8 mouse cellular contexts compared by ENCODE assay signal in genomic region chr19:12004216-12005008, GRCm38 (mm10). TPM values are rescaled to one million over a fixed set of nuclear protein-coding genes. Genes with fewer than 3 reads are reported as not detected.
DNase-seq lines count a peak whose midpoint lies in the region; ATAC-seq lines count a peak whose summit lies in the region.

No protein-coding gene starts in this region.

- peaks cover 20% of the 10 kb centered on the region for H3K4me1 ChIP-seq in heart, embryonic 12.5 days (replicated peaks)
- H3K4me1 ChIP-seq in embryonic facial prominence, embryonic 14.5 days (ENCODE audit: control insufficient read depth, insufficient read depth, low read length): peaks cover 11% of the 10 kb centered on the region
- peaks cover 23% of the 10 kb centered on the region for H3K4me1 ChIP-seq in kidney, embryonic 15.5 days
- H3K4me1 ChIP-seq in midbrain, embryonic 14.5 days (ENCODE audit: control insufficient read depth, insufficient read depth, low read length): peaks cover 14% of the 10 kb centered on the region

- H3K4me3 ChIP-seq in heart, embryonic 12.5 days: peak overlapping the region; percentile 69
- H3K4me3 ChIP-seq in embryonic facial prominence, embryonic 14.5 days (ENCODE audit: low read depth, low read length): peak overlapping the region; percentile 68
- H3K4me3 ChIP-seq in kidney, embryonic 15.5 days (replicated peaks): peak overlapping the region; percentile 66
- peak overlapping the region; percentile 43 for H3K4me3 ChIP-seq in midbrain, embryonic 14.5 days (replicated peaks; ENCODE audit: low read depth, low read length)

- H3K27ac ChIP-seq in heart, embryonic 12.5 days (ENCODE audit: poor library complexity, severe bottlenecking): peak overlapping the region; percentile 9
- no peak overlapping the region for H3K27ac ChIP-seq in embryonic facial prominence, embryonic 14.5 days (replicated peaks; ENCODE audit: low read depth, low read length)
- H3K27ac ChIP-seq in kidney, embryonic 15.5 days: no peak overlapping the region
- H3K27ac ChIP-seq in midbrain, embryonic 14.5 days (replicated peaks; ENCODE audit: low read depth, low read length): peak overlapping the region; percentile 46

- no peaks in the 10 kb centered on the region for H3K27me3 ChIP-seq in heart, embryonic 12.5 days (replicated peaks)
- H3K27me3 ChIP-seq in embryonic facial prominence, embryonic 14.5 days (replicated peaks; ENCODE audit: control insufficient read depth, insufficient read depth, low read length): no peaks in the 10 kb centered on the region
- H3K27me3 ChIP-seq in kidney, embryonic 15.5 days: no peaks in the 10 kb centered on the region
- no peaks in the 10 kb centered on the region for H3K27me3 ChIP-seq in midbrain, embryonic 14.5 days (ENCODE audit: control insufficient read depth, insufficient read depth, low read length)

- H3K36me3 ChIP-seq in heart, embryonic 12.5 days: no peaks in the 10 kb centered on the region
- H3K36me3 ChIP-seq in embryonic facial prominence, embryonic 14.5 days (ENCODE audit: control insufficient read depth, insufficient read depth, low read length): no peaks in the 10 kb centered on the region
- no peaks in the 10 kb centered on the region for H3K36me3 ChIP-seq in kidney, embryonic 15.5 days
- no peaks in the 10 kb centered on the region for H3K36me3 ChIP-seq in midbrain, embryonic 14.5 days (ENCODE audit: control insufficient read depth, insufficient read depth, low read length)

- 38% methylated on average over 9 of the region's 9 CpGs for WGBS in heart, embryonic 12.5 days
- WGBS in embryonic facial prominence, embryonic 14.5 days: 53% methylated on average over 9 of the region's 9 CpGs
- WGBS in kidney, embryonic 15.5 days: 55% methylated on average over 9 of the region's 9 CpGs
- 54% methylated on average over 9 of the region's 9 CpGs for WGBS in midbrain, embryonic 14.5 days

- H3K9ac ChIP-seq in heart, embryonic 12.5 days: 0 out of 2 replicates have a peak overlapping the region, but pooled peaks have one; percentile 32
- peak overlapping the region; percentile 68; the same call in 1 of the 2 replicates for H3K9ac ChIP-seq in embryonic facial prominence, embryonic 14.5 days (ENCODE audit: low read depth, low read length)
- no peak overlapping the region for H3K9ac ChIP-seq in kidney, embryonic 15.5 days
- H3K9ac ChIP-seq in midbrain, embryonic 14.5 days (replicated peaks; ENCODE audit: low read length): peak overlapping the region; percentile 43; the same call in 1 of the 2 replicates

- peak overlapping the region; percentile 59 for H3K4me2 ChIP-seq in heart, embryonic 12.5 days
- H3K4me2 ChIP-seq in embryonic facial prominence, embryonic 14.5 days (ENCODE audit: low read depth, low read length): peak overlapping the region; percentile 67
- H3K4me2 ChIP-seq in kidney, embryonic 15.5 days: peak overlapping the region; percentile 75
- H3K4me2 ChIP-seq in midbrain, embryonic 14.5 days (ENCODE audit: low read length): peak overlapping the region; percentile 62

- no peak for ATAC-seq in heart, embryonic 12.5 days (ENCODE audit: insufficient number of reproducible peaks, low FRiP score)
- ATAC-seq in embryonic facial prominence, embryonic 14.5 days (ENCODE audit: low read depth): no peak
- ATAC-seq in kidney, embryonic 15.5 days (replicated peaks; ENCODE audit: low FRiP score): no peak
- ATAC-seq in midbrain, embryonic 14.5 days (ENCODE audit: low FRiP score, low TSS enrichment): no peak

- H3K9me3 ChIP-seq in heart, embryonic 12.5 days (replicated peaks): no peaks in the 10 kb centered on the region
- no peaks in the 10 kb centered on the region for H3K9me3 ChIP-seq in embryonic facial prominence, embryonic 14.5 days (ENCODE audit: control insufficient read depth, low read length)
- no peaks in the 10 kb centered on the region for H3K9me3 ChIP-seq in kidney, embryonic 15.5 days (replicated peaks)
- no peaks in the 10 kb centered on the region for H3K9me3 ChIP-seq in midbrain, embryonic 14.5 days (ENCODE audit: control insufficient read depth, low read length)

- no peak for DNase-seq in heart, adult 9 months (ENCODE audit: low spot score in 2 of 2)
- peak; percentile 77 for DNase-seq in MEL-GATA-1-ER (ENCODE audit: extremely low read depth, low read depth)
- peak; percentile 12 for DNase-seq in embryonic facial prominence, embryonic 14.5 days (ENCODE audit: low spot score)
- DNase-seq in midbrain, embryonic 14.5 days: peak; percentile 32
- DNase-seq in urinary bladder, adult 2 months (ENCODE audit: low spot score): no peak
- no peak for DNase-seq in lung, postnatal 25 days (ENCODE audit: low spot score)

RNA-seq across cellular contexts. Expression of gene Olfr1423, which starts 36.7 kb away (rescaled TPM):
- polyA plus RNA-seq in heart, embryonic 12.5 days (2016; fragmentation: Nextera tagmentation; extraction: Ambion mirVana): not detected in 2 replicates
- polyA plus RNA-seq in embryonic facial prominence, embryonic 14.5 days (2014; fragmentation: Nextera tagmentation; extraction: Ambion mirVana): not detected in 2 replicates
- not detected in 2 replicates for polyA plus RNA-seq in kidney, embryonic 15.5 days (2015; fragmentation: Nextera tagmentation; extraction: Ambion mirVana)
- polyA plus RNA-seq in midbrain, embryonic 14.5 days (2014; fragmentation: Nextera tagmentation; extraction: Ambion mirVana): not detected in 2 replicates
- not detected in 2 replicates for polyA plus RNA-seq in urinary bladder, adult 2 months (2012; rRNA removed)

RNA-seq across cellular contexts. Expression of gene Osbp, which starts 38.7 kb away (rescaled TPM):
- 6.3 and 7.6 TPM in 2 replicates for polyA plus RNA-seq in heart, embryonic 12.5 days (2016; fragmentation: Nextera tagmentation; extraction: Ambion mirVana)
- polyA plus RNA-seq in embryonic facial prominence, embryonic 14.5 days (2014; fragmentation: Nextera tagmentation; extraction: Ambion mirVana): 9.0 and 10.1 TPM in 2 replicates
- 3.9 and 4.2 TPM in 2 replicates for polyA plus RNA-seq in kidney, embryonic 15.5 days (2015; fragmentation: Nextera tagmentation; extraction: Ambion mirVana)
- polyA plus RNA-seq in midbrain, embryonic 14.5 days (2014; fragmentation: Nextera tagmentation; extraction: Ambion mirVana): 6.7 and 8.0 TPM in 2 replicates
- 33.2 and 35.0 TPM in 2 replicates for polyA plus RNA-seq in urinary bladder, adult 2 months (2012; rRNA removed)

RNA-seq across cellular contexts. Expression of gene Olfr1424, which starts 58.1 kb away (rescaled TPM):
- polyA plus RNA-seq in heart, embryonic 12.5 days (2016; fragmentation: Nextera tagmentation; extraction: Ambion mirVana): not detected in 2 replicates
- not detected in 2 replicates for polyA plus RNA-seq in embryonic facial prominence, embryonic 14.5 days (2014; fragmentation: Nextera tagmentation; extraction: Ambion mirVana)
- polyA plus RNA-seq in kidney, embryonic 15.5 days (2015; fragmentation: Nextera tagmentation; extraction: Ambion mirVana): not detected in 2 replicates
- not detected in 2 replicates for polyA plus RNA-seq in midbrain, embryonic 14.5 days (2014; fragmentation: Nextera tagmentation; extraction: Ambion mirVana)
- polyA plus RNA-seq in urinary bladder, adult 2 months (2012; rRNA removed): not detected in 2 replicates

Comparison
In these comparisons a context has a peak if more than half of its experiments do, and no peak if none do; other contexts are left out.
1. H3K27ac ChIP-seq: peak in heart, embryonic 12.5 days (single experiment) and midbrain, embryonic 14.5 days (single experiment); none in embryonic facial prominence, embryonic 14.5 days (single experiment) and kidney, embryonic 15.5 days (single experiment).
2. DNase-seq: peak in MEL-GATA-1-ER (single experiment), embryonic facial prominence, embryonic 14.5 days (single experiment) and midbrain, embryonic 14.5 days (single experiment); none in heart, adult 9 months (0 of 2), urinary bladder, adult 2 months (single experiment) and lung, postnatal 25 days (single experiment).
3. Peak in every context shown above with its lines, with median percentiles within 50 percentile points of each other: H3K4me2 ChIP-seq and H3K4me3 ChIP-seq.